Mouse (Mus musculus): ENCODE measurements around the gene Sdk1.
A peak's percentile ranks its signal among the peaks of the same experiment; 100 is the strongest.

Sdk1 gene

GRCm38 (mm10) chr5:142022877-142023580, 781.7 kb downstream of the Sdk1 start:
- peak in 1 of 2 experiments; percentile 6 for DNase-seq

GRCm38 (mm10) chr5:142024448-142024847, 783.2 kb downstream of the Sdk1 start:
- DNase-seq = peak; percentile 33 to 42

GRCm38 (mm10) chr5:142036536-142036935, 795.2 kb downstream of the Sdk1 start:
- DNase-seq = no peak

- DNase-seq = no peak
These were observed 797.9 kb downstream of the Sdk1 start for GRCm38 (mm10) chr5:142039236-142039635.

- peak in 1 of 2 experiments; percentile 5 for DNase-seq
These were observed 798.7 kb downstream of the Sdk1 start for GRCm38 (mm10) chr5:142039891-142040530.

GRCm38 (mm10) chr5:142041226-142041802, 800.0 kb downstream of the Sdk1 start:
- peak; percentile 12 to 21 for DNase-seq

GRCm38 (mm10) chr5:142061781-142062180, 820.5 kb downstream of the Sdk1 start:
- no peak for DNase-seq

- DNase-seq = no peak
These were observed 830.0 kb downstream of the Sdk1 start for GRCm38 (mm10) chr5:142071322-142071721.

GRCm38 (mm10) chr5:142073901-142074300, 832.6 kb downstream of the Sdk1 start:
- no peak for DNase-seq

- peak; percentile 9 to 17 for DNase-seq
These were observed 833.5 kb downstream of the Sdk1 start for GRCm38 (mm10) chr5:142074561-142075500.

- DNase-seq = no peak
These were observed 839.4 kb downstream of the Sdk1 start for GRCm38 (mm10) chr5:142080661-142081060.

- no peak for DNase-seq
These were observed 839.8 kb downstream of the Sdk1 start for GRCm38 (mm10) chr5:142081076-142081475.

GRCm38 (mm10) chr5:142096377-142096841, 855.1 kb downstream of the Sdk1 start:
- DNase-seq = no peak

GRCm38 (mm10) chr5:142100176-142100575, 858.9 kb downstream of the Sdk1 start:
- no peak for DNase-seq

- no peak for DNase-seq
These were observed 866.1 kb downstream of the Sdk1 start for GRCm38 (mm10) chr5:142107434-142107833.

GRCm38 (mm10) chr5:142111989-142112388, 870.7 kb downstream of the Sdk1 start:
- no peak for DNase-seq

GRCm38 (mm10) chr5:142113210-142114175, 872.2 kb downstream of the Sdk1 start:
- DNase-seq = no peak

- DNase-seq = no peak
These were observed 886.5 kb downstream of the Sdk1 start for GRCm38 (mm10) chr5:142127779-142128178.

- no peak for DNase-seq
These were observed 886.9 kb downstream of the Sdk1 start for GRCm38 (mm10) chr5:142128181-142128611.

- no peak for DNase-seq
These were observed 888.7 kb downstream of the Sdk1 start for GRCm38 (mm10) chr5:142130004-142130403.

GRCm38 (mm10) chr5:142139978-142140377, 898.7 kb downstream of the Sdk1 start:
- DNase-seq = no peak
